Mouse (Mus musculus) kidney, adult 18-20 months (tissue): ENCODE measurements around the gene Tas1r3.

Experiments used
- DNase-seq: peaks from one replicate; pipeline ENCODE4 v3.0.0; 2021

Tas1r3 gene

GRCm38 (mm10) chr4:155840076-155841002 lies 22.8 kb downstream of the Tas1r3 start:
- DNase-seq, result no peak

- DNase-seq, result peak; percentile 72
Measured at GRCm38 (mm10) chr4:155839483-155839910, 23.7 kb downstream of the Tas1r3 start, which contains the start of gene Mxra8. Gene Mxra8, plus strand, starts transcription at chr4:155839680.

- DNase-seq, result no peak
Measured at GRCm38 (mm10) chr4:155838187-155839153, 24.7 kb downstream of the Tas1r3 start.

GRCm38 (mm10) chr4:155837404-155838010 lies 25.7 kb downstream of the Tas1r3 start:
- DNase-seq, result peak; percentile 39

- DNase-seq, result peak; percentile 84
Measured at GRCm38 (mm10) chr4:155833836-155834235, 29.3 kb downstream of the Tas1r3 start.

- DNase-seq, result no peak
Measured at GRCm38 (mm10) chr4:155833234-155833633, 29.9 kb downstream of the Tas1r3 start.

- no peak for DNase-seq
Measured at GRCm38 (mm10) chr4:155832321-155832720, 30.8 kb downstream of the Tas1r3 start.

GRCm38 (mm10) chr4:155831831-155832230 lies 31.3 kb downstream of the Tas1r3 start:
- no peak for DNase-seq

- peak; percentile 96 for DNase-seq
Measured at GRCm38 (mm10) chr4:155831205-155831766, 31.9 kb downstream of the Tas1r3 start, which contains the start of gene Aurkaip1. Gene Aurkaip1, plus strand, starts transcription at chr4:155831272.

GRCm38 (mm10) chr4:155830596-155830995 lies 32.6 kb downstream of the Tas1r3 start:
- DNase-seq, result no peak

- no peak for DNase-seq
Measured at GRCm38 (mm10) chr4:155829866-155830265, 33.3 kb downstream of the Tas1r3 start.

- DNase-seq, result no peak
Measured at GRCm38 (mm10) chr4:155823443-155823842, 39.7 kb downstream of the Tas1r3 start.

GRCm38 (mm10) chr4:155821025-155821424 lies 42.1 kb downstream of the Tas1r3 start:
- DNase-seq, result no peak

GRCm38 (mm10) chr4:155817533-155817932 lies 45.6 kb downstream of the Tas1r3 start:
- DNase-seq, result no peak

GRCm38 (mm10) chr4:155812665-155813181 lies 50.4 kb downstream of the Tas1r3 start:
- peak; percentile 28 for DNase-seq

GRCm38 (mm10) chr4:155811929-155812664 lies 51.1 kb downstream of the Tas1r3 start, which contains the start of gene Ccnl2:
Gene Ccnl2, plus strand, starts transcription at chr4:155812489.
- DNase-seq, result peak; percentile 93
